Mouse (Mus musculus): ENCODE measurements around the gene Apobec2.

DNA sequence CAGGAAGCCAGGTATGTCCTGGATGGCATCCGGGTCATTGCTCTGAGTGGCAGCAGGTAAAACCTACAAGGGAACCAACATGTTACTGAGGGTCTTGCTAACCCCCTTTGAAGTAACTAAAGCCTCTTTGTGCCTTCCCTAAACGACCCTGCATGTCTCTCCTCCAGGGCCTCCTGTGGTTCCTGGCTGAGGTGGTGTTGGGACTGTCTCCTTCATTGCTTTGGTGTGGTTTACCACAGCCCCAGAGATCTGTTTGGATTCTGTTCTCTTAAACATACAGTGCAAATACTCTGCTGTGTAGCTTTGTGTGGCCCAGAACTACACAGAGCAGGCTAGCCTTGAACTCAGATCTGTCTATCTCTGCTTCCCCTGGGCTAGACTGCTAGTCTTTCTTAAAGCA is 13.2 kb downstream of the Apobec2 start:
- TF ChIP-seq GATA1 (IDR thresholded peaks at IDR 0.05; ENCODE audit: low read length): no peak
- no peak for TF ChIP-seq TAL1 (IDR thresholded peaks at IDR 0.05; ENCODE audit: low read length)

Measured in erythroblast, embryonic 14.5 days (primary cell).